Mouse (Mus musculus) lung, postnatal 0 days (tissue): ENCODE data around the gene Gm17622. TPM values are rescaled to one million over a fixed set of nuclear protein-coding genes. Genes with fewer than 3 reads are reported as not detected.

Experiments used
- ATAC-seq: fragments of 200-750 bp; cut with Nextera tagmentation; 2 replicates; pipeline ENCODE4 v1.8.0; 2017; ENCODE audit warnings: moderate library complexity
- DNase-seq: peaks from one replicate; pipeline ENCODE4 v3.0.0-alpha.2; 2016; ENCODE audit warnings: low spot score
- H3K27ac ChIP-seq: fragments of 300-500 bp; sonication (generic); 2 replicates; pipeline ENCODE4 v1.5.1; 2014; ENCODE audit warnings: antibody characterized with exemption, mild to moderate bottlenecking, low read length, mixed read lengths
- H3K27me3 ChIP-seq: fragments of 300-500 bp; sonication (generic); replicated peaks from 2 replicates; pipeline ENCODE4 v1.6.1; 2014; ENCODE audit warnings: low read length, mixed read lengths; ENCODE audit not compliant: insufficient read depth
- H3K36me3 ChIP-seq: fragments of 300-500 bp; sonication (generic); 2 replicates; pipeline ENCODE4 v1.6.1; 2014; ENCODE audit warnings: low read length, mixed read lengths; ENCODE audit not compliant: insufficient read depth
- H3K4me1 ChIP-seq: fragments of 300-500 bp; sonication (generic); 2 replicates; pipeline ENCODE4 v1.6.1; 2014; ENCODE audit warnings: antibody characterized with exemption, low read depth, low read length, mixed read lengths; ENCODE audit not compliant: insufficient read depth
- H3K4me2 ChIP-seq: fragments of 300-500 bp; sonication (generic); replicated peaks from 2 replicates; pipeline ENCODE4 v1.6.1; 2014; ENCODE audit warnings: low read depth, mild to moderate bottlenecking, low read length, moderate library complexity, mixed read lengths
- H3K4me3 ChIP-seq: fragments of 300-500 bp; sonication (generic); 2 replicates; pipeline ENCODE4 v1.5.1; 2014; ENCODE audit warnings: low read depth, low read length
- H3K9ac ChIP-seq: fragments of 300-500 bp; sonication (generic); replicated peaks from 2 replicates; pipeline ENCODE4 v1.6.1; 2014; ENCODE audit warnings: low read depth, mild to moderate bottlenecking
- H3K9me3 ChIP-seq: fragments of 300-500 bp; sonication (generic); 2 replicates; pipeline ENCODE4 v1.6.1; 2016; ENCODE audit warnings: low read length, mixed read lengths
- CTCF ChIP-seq: IDR thresholded peaks from 2 replicates; pipeline ENCODE4 v1.5.1; 2016; ENCODE audit warnings: antibody characterized with exemption, mild to moderate bottlenecking
- EP300 ChIP-seq: IDR thresholded peaks from 2 replicates; pipeline ENCODE4 v1.6.1; 2016; ENCODE audit warnings: antibody characterized with exemption, mild to moderate bottlenecking, control low read depth
- WGBS: fragments of 180-500 bp; shearing (Covaris S2); extraction: QIAGEN DNeasy Blood & Tissue Kit; methylation state at CpG from one replicate; pipeline ENCODE4 v1.1.7; 2014; 5-methylcytosine and 5-hydroxymethylcytosine counted together
- polyA plus RNA-seq: library from polyadenylated mRNA; unstranded; fragments of >200 nt; fragmentation: Nextera tagmentation; extraction: Ambion mirVana; gene quantifications from 2 replicates; pipeline ENCODE4 v1.2.1, GENCODE M21; 2015

Gene Gm17622
- polyA plus RNA-seq, 1 experiment from 2014 or later: not detected

DNA sequence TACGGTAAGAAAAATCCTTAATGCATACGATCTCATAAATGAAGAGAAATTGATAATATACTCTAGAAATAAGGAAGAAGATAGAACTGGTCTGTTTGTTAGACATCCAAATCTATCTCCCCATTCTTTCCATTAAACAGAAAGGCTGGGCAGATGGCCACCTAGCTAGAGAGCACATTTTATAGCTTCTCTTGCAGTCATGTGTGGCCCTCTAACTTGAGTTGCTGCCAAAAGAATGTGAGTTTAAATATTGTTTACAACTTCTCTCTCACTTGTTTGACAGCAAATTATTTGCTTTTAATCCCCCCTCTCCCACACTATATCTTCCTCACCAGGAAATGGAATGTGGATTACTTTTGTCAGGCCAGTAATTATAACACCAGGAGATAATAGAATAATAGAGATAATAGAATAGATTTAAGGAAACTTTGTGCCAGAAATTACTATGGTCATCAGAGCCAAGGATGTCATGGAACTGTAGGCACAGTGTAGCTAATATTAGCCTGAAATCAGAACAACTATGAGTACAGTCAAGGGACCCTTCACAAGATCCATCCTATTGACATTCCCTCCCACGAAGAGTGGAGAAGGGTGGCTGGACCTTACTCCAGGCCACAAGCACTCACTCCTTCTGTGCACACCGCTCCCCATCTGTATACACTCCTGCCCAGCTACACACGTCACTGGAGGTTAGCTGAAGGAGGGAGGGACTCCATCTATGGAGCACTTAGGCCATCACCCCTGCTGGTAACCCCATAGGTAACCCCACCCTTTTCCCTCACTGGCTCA, 23.8 kb downstream of the Gm17622 start:
- DNase-seq (peak; percentile 18), ATAC-seq (0 out of 2 replicates have a peak, but pooled peaks have one; percentile 10)
- H3K9me3 ChIP-seq: no peaks in the 10 kb centered on the region
- 60% methylated on average over 5 of the region's 5 CpGs for WGBS
- no peak overlapping the region for H3K4me2 ChIP-seq
- H3K27ac ChIP-seq: no peak overlapping the region
- H3K4me1 ChIP-seq: peaks cover 11% of the 10 kb centered on the region; the same call in 1 of the 2 replicates
- no peak overlapping the region for H3K9ac ChIP-seq
- no peak overlapping the region for H3K4me3 ChIP-seq
- H3K36me3 ChIP-seq: no peaks in the 10 kb centered on the region
- H3K27me3 ChIP-seq: no peaks in the 10 kb centered on the region
- no peak for TF ChIP-seq CTCF
- TF ChIP-seq EP300: no peak

DNA sequence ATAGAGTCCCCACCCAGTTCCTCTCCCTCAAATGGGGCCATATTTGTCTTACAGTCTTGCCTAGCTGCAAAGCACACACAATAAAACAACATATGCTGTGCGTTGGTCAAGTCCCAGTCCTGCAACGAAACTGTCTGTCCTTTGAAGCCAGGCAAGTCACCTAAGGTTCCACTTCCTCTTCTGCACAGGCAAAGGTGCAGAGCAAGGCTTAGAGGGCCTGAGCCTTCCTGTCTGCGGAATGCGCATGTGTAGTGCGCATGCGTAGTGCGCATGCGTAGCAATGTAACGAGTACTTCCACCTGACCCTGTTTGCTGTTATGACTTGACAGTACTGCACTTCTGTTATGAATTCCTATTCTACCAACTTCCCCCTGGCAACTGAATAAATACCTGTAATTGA, 25.7 kb downstream of the Gm17622 start:
- 96% methylated on average over 9 of the region's 9 CpGs for WGBS
- no peak for ATAC-seq
- H3K27ac ChIP-seq: no peak overlapping the region

DNA sequence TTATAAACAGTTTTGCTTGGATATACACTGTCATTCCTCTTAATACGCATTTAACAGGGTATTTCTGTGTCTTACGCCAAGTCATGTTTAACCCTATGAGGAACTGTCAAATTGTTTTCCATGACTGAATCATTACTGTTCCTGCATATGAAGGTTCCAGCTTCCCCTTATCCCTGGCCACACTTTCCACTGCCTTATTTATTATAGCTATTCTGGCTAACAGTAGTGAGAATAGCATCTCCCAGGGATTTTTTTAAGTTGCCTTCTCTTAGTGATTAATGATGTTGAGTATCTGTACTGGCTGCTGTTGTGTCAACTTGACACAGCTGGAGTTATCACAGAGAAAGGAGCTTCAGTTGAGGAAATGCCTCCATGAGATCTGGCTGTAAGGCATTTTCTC, 26.8 kb downstream of the Gm17622 start:
- no peak for TF ChIP-seq CTCF
- no peak for TF ChIP-seq EP300
- H3K9me3 ChIP-seq: no peaks in the 10 kb centered on the region
- H3K36me3 ChIP-seq: no peaks in the 10 kb centered on the region
- ATAC-seq (no peak), DNase-seq (no peak)
- H3K4me2 ChIP-seq: no peak overlapping the region
- no peaks in the 10 kb centered on the region for H3K27me3 ChIP-seq
- H3K4me3 ChIP-seq: no peak overlapping the region
- H3K27ac ChIP-seq: no peak overlapping the region
- H3K9ac ChIP-seq: no peak overlapping the region
- 76% methylated on average over 2 of the region's 2 CpGs for WGBS
- H3K4me1 ChIP-seq: peaks cover 5% of the 10 kb centered on the region; the same call in 1 of the 2 replicates

More for the DNA sequence above, 25.7 kb downstream of the Gm17622 start:
- Histone ChIP-seq H3K9ac (no peak overlapping the region), H3K27me3 (no peaks in the 10 kb centered on the region), H3K4me2 (no peak overlapping the region), H3K4me1 (peaks cover 11% of the 10 kb centered on the region; the same call in 1 of the 2 replicates), H3K36me3 (no peaks in the 10 kb centered on the region), H3K4me3 (no peak overlapping the region), H3K9me3 (no peaks in the 10 kb centered on the region)
- TF ChIP-seq EP300: no peak
- no peak for DNase-seq

DNA sequence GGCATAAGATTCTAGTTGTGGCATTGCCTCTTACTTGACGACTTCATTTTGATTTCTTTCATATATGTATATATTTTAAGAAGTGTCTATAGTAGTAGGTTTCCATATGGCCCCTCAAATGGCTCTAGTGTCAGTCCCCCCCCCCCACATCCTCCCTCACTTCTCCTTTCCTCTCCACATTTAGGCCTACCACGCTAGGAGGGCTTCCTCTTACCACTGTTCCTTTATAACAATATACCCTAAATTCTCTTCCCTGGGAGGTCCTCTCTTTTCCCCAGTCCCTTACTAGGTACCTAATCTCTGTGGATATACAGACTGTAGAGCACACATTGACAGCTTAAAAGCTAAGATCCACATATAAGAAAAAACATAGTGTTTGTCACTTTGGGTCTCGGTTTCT, 30.8 kb downstream of the Gm17622 start:
- no peak overlapping the region for H3K27ac ChIP-seq
- no peak for TF ChIP-seq EP300
- no peak for TF ChIP-seq CTCF
- DNase-seq: no peak
- H3K4me2 ChIP-seq: no peak overlapping the region
- WGBS: 84% methylated on average over 3 of the region's 3 CpGs
- no peaks in the 10 kb centered on the region for H3K9me3 ChIP-seq
- ATAC-seq: no peak
- H3K9ac ChIP-seq: no peak overlapping the region
- no peaks in the 10 kb centered on the region for H3K4me1 ChIP-seq
- H3K36me3 ChIP-seq: no peaks in the 10 kb centered on the region
- no peaks in the 10 kb centered on the region for H3K27me3 ChIP-seq
- no peak overlapping the region for H3K4me3 ChIP-seq

- Histone ChIP-seq H3K4me2 (no peak overlapping the region), H3K4me1 (no peaks in the 10 kb centered on the region), H3K27me3 (no peaks in the 10 kb centered on the region), H3K27ac (no peak overlapping the region), H3K9me3 (no peaks in the 10 kb centered on the region), H3K9ac (no peak overlapping the region), H3K4me3 (no peak overlapping the region), H3K36me3 (no peaks in the 10 kb centered on the region)
- DNase-seq (no peak), ATAC-seq (no peak)
- no peak for TF ChIP-seq EP300
- no peak for TF ChIP-seq CTCF
- 82% methylated on average over 3 of the region's 3 CpGs for WGBS
These were observed 36.5 kb downstream of the Gm17622 start for GRCm38 (mm10) chr13:96527022-96527421.

- Histone ChIP-seq H3K9me3 (no peaks in the 10 kb centered on the region), H3K36me3 (no peaks in the 10 kb centered on the region), H3K27me3 (no peaks in the 10 kb centered on the region), H3K4me3 (no peak overlapping the region), H3K9ac (no peak overlapping the region), H3K4me1 (no peaks in the 10 kb centered on the region), H3K4me2 (no peak overlapping the region), H3K27ac (no peak overlapping the region)
- ATAC-seq (no peak), DNase-seq (no peak)
- 78% methylated on average over 11 of the region's 11 CpGs for WGBS
- TF ChIP-seq EP300: no peak
- TF ChIP-seq CTCF: no peak
These were observed 37.3 kb downstream of the Gm17622 start for GRCm38 (mm10) chr13:96527856-96528255.
